Mouse (Mus musculus) spleen, adult 2 months (tissue): ENCODE data around the gene Mrpl28. TPM values are rescaled to one million over a fixed set of nuclear protein-coding genes. Genes with fewer than 3 reads are reported as not detected.

Experiments used
- DNase-seq, 2 experiments: peaks; one replicate each; pipeline versions ENCODE4 v3.0.0 to v3.0.0-alpha.2; 2012 to 2021; ENCODE audit warnings: low spot score in 2 of 2, low read depth in 1 of 2
- H3K27ac ChIP-seq: fragments of 200-500 bp; 2 replicates; pipeline ENCODE4 v1.5.1; 2012; ENCODE audit warnings: low read length, inconsistent platforms; ENCODE audit not compliant: insufficient read depth
- H3K27me3 ChIP-seq: fragments of 200-500 bp; 2 replicates; pipeline ENCODE4 v1.6.1; 2012; ENCODE audit warnings: mild to moderate bottlenecking, moderate library complexity, low read length, inconsistent platforms; ENCODE audit not compliant: control insufficient read depth, insufficient read depth
- H3K36me3 ChIP-seq: fragments of 200-500 bp; 2 replicates; pipeline ENCODE4 v1.6.1; 2012; ENCODE audit warnings: mild to moderate bottlenecking, low read length, inconsistent platforms; ENCODE audit not compliant: control insufficient read depth, insufficient read depth
- H3K4me1 ChIP-seq: fragments of 200-500 bp; 2 replicates; pipeline ENCODE4 v1.6.1; 2011; ENCODE audit warnings: inconsistent platforms; ENCODE audit not compliant: control insufficient read depth, insufficient read depth, insufficient read length
- H3K4me3 ChIP-seq: fragments of 200-500 bp; 2 replicates; pipeline ENCODE4 v1.5.1; 2011; ENCODE audit warnings: mild to moderate bottlenecking, inconsistent platforms; ENCODE audit not compliant: insufficient read depth, insufficient read length; ENCODE audit errors: extremely low read depth
- CTCF ChIP-seq: fragments of 200-500 bp; IDR thresholded peaks from 2 replicates; pipeline ENCODE4 v1.5.1; 2011; ENCODE audit warnings: mild to moderate bottlenecking, inconsistent platforms; ENCODE audit not compliant: insufficient read depth, insufficient read length, insufficient replicate concordance; ENCODE audit errors: extremely low read depth
- POLR2A ChIP-seq: fragments of 200-500 bp; IDR thresholded peaks from 2 replicates; pipeline ENCODE4 v1.6.1; 2011; ENCODE audit warnings: low read depth, low read length, inconsistent platforms
- WGBS: fragments of 180-500 bp; shearing (Covaris S2); methylation state at CpG from one replicate; pipeline ENCODE4 v1.1.7; 2018; 5-methylcytosine and 5-hydroxymethylcytosine counted together
- polyA plus RNA-seq: library from polyadenylated mRNA; depleted of rRNA; stranded (reverse); fragments of >200 nt; gene quantifications from 2 replicates; pipeline ENCODE4 v1.2.3, GENCODE M21; 2012

Mrpl28 gene
- polyA plus RNA-seq, 1 experiment, result 39.5 TPM

DNA sequence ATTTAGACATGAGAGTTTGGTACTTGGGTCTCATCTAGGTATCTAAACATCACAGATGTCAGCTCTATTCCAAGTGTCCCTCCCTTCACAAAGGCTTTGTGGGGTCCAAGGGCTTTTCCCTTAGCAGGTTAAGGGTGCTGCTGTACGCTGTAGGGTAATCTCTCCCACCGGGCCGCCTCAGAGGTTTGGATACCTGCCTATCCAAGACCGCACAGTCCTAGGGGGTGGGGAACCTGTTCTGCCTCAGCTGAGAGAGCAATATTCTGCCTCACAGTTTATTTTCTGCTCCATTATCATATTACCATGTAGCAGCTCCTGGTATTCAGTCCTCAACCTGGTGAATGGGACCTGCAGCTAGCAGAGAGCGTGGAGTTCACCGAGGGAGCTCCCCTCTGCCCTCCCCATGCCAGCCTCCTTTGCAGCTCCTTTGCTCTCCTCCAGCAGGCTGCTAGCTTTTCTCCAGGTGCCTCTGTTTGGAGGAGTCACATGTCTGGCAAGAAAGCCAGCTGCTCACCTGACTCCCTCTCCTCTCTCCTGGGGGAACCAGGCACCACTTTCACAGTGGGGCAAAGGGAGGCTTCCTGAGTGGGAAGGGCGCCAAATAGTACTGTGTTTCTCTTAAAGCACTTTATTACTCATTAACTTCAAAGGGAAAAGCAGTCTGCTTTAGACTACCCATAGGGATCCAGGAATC, 7.9 kb upstream of the Mrpl28 start:
- DNase-seq, result no peak
- H3K4me3 ChIP-seq, result no peak overlapping the region
- no peaks in the 10 kb centered on the region for H3K27me3 ChIP-seq
- WGBS, result 84% methylated on average over 7 of the region's 7 CpGs
- H3K4me1 ChIP-seq, result no peaks in the 10 kb centered on the region; the same call in 1 of the 2 replicates
- TF ChIP-seq CTCF, result no peak
- no peak for TF ChIP-seq POLR2A
- no peaks in the 10 kb centered on the region for H3K36me3 ChIP-seq
- no peak overlapping the region for H3K27ac ChIP-seq

DNA sequence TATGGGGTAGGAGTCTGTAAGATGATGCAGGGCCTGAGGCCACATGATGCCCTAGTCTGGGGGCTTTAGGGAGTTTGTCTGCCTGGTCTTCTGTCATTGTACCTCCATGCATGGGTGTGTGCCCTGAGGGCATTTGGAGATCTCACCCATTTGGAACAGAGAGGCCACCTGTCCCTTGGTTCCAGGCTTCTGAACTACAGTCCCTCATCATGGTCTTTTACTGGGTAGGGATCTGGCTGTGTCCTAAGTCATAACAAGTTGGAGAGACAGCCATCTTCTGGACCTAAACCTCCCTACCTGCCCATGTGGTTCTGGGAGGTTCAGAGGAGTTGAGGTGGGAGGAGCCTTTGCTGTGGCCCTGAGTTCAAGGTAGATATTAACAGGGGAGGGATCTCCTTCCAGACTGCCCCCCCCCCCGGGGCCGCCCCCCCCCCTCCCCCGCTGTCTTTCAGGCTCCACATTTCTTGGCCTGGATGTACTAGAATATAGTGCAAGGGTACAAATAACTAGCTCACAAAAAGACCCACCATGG, 7.3 kb upstream of the Mrpl28 start:
- Histone ChIP-seq H3K27me3 (no peaks in the 10 kb centered on the region), H3K36me3 (no peaks in the 10 kb centered on the region), H3K27ac (no peak overlapping the region), H3K4me3 (no peak overlapping the region), H3K4me1 (no peaks in the 10 kb centered on the region; the same call in 1 of the 2 replicates)
- 76% methylated on average over 3 of the region's 3 CpGs for whole genome bisulfite sequencing
- TF ChIP-seq CTCF (no peak), POLR2A (no peak)
- no peak for DNase-seq

DNA sequence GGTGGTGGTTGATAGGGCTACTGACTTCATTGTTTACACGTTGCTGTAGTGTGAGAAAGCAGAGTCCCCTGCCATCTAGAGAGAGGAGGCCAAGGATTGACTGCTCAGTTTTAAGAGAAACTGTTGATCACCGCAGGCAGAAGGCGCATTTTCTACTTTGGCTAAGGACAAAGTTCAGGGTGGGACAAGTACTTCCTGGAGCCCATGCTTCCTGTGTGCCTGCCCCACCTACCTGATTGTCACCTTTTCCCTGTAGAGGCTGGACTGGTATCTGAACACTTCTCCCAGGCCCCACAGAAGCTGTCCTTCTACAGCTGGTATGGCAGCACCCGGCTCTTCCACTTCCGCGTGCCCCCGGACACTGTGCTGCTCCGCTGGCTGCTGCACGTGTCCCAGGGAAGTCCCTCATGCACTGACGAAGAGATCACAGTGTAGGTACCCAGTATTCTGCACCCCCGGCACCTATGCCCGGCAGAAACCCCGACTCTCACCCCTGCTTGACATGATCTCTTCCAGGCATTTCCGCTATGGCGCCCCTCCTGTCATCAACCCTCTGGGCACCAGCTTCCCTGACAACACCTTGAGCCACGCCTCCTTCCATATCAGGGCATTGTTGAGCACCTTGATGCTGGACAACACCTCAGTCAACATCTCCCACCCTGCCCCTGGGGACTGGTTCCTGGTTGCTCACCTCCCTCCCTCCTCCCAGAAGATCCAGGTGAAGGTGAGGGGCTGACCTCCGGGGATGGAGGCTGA, 6.6 kb upstream of the Mrpl28 start:
- Histone ChIP-seq H3K27me3 (no peaks in the 10 kb centered on the region), H3K4me1 (no peaks in the 10 kb centered on the region; the same call in 1 of the 2 replicates), H3K27ac (no peak overlapping the region), H3K4me3 (no peak overlapping the region), H3K36me3 (no peaks in the 10 kb centered on the region)
- TF ChIP-seq POLR2A (no peak), CTCF (no peak)
- 92% methylated on average over 17 of the region's 17 CpGs for WGBS
- no peak for DNase-seq

DNA sequence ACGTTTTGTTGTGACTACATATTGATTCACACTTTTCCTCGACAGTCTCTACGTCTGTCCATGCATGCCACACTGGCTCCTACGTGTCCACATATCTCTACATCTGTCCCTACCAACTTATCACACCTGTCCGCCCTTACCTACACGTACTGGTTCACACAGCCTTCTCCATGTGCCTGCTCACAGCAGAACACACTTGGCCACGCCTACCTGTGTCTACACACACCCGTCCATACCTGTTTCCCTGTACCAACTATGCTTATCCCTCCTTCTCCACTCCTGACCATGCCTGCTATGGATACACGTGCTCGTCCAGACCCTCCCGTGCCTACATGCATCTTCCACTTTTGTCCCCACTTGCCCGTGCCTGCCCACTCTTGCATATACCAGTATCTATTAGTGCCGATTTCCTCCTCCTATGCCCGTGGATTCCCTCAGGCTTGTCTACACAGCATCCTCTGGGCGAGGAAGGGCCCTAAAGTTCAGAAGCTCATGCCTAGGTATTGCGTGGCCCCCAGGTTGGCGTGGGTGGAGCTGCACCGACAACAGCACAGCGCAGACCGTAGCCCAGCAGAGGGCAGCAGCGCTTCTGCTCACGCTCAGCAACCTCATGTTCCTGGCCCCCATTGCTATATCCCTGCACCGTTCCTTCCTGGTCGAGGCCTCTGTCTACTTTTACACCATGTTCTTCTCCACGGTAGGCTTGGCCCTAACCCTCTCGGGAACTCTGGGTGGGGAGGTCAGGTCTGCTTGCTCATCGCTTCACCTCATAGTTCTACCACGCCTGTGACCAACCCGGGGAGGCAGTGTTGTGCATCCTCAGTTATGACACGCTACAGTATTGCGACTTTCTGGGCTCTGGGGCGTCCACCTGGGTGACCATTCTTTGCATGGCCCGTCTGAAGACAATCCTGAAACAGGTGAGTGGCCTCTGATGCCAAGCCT, 3.3 kb upstream of the Mrpl28 start:
- 42% methylated on average over 33 of the region's 33 CpGs for WGBS
- H3K36me3 ChIP-seq, result no peaks in the 10 kb centered on the region
- no peak for TF ChIP-seq POLR2A
- TF ChIP-seq CTCF, result peak; percentile 95
- H3K27ac ChIP-seq, result no peak overlapping the region
- peak; percentile 50 to 63 for DNase-seq
- H3K4me1 ChIP-seq, result peaks cover 8% of the 10 kb centered on the region; the same call in 1 of the 2 replicates
- H3K4me3 ChIP-seq, result no peak overlapping the region
- H3K27me3 ChIP-seq, result no peaks in the 10 kb centered on the region

DNA sequence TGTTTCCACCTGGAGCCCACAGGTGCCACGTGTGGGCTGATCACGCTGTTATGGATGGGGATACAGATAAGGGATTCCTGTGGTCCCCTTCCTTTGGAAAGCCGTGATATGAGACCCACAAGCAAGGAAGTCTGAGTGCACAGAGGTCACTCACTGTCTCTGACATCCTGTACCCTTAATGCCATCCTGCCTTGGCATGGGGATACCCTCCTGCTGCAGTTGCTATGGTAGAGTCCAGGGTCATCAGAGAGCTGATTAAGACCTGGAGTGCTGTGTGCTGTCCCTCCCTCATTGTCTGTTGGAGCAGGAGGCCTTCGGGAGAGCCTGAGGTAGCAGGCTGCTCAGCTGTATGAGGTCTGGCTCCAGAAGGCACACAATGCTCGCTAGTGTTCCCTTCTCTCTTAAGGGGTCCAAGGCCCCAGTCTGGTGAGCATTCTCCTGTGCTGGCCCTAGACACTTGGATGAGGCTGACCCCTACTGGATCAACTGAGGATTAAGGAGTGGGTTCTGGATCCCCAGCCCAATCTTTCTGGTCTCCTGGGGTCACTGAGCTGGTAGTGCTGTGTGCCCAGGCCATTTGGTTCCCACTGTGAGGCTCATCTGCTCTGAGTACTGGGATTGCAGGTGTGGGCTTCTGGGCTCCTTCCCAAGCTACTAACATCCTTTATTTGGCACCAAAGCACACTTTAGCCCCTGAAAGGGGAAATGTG, 714 bp upstream of the Mrpl28 start:
- no peak for DNase-seq
- no peak for TF ChIP-seq POLR2A
- no peak for TF ChIP-seq CTCF
- Histone ChIP-seq H3K27me3 (no peaks in the 10 kb centered on the region), H3K4me3 (no peak overlapping the region), H3K4me1 (peaks cover 8% of the 10 kb centered on the region; the same call in 1 of the 2 replicates), H3K27ac (no peak overlapping the region), H3K36me3 (peaks cover 9% of the 10 kb centered on the region)
- WGBS, result 79% methylated on average over 5 of the region's 5 CpGs

DNA sequence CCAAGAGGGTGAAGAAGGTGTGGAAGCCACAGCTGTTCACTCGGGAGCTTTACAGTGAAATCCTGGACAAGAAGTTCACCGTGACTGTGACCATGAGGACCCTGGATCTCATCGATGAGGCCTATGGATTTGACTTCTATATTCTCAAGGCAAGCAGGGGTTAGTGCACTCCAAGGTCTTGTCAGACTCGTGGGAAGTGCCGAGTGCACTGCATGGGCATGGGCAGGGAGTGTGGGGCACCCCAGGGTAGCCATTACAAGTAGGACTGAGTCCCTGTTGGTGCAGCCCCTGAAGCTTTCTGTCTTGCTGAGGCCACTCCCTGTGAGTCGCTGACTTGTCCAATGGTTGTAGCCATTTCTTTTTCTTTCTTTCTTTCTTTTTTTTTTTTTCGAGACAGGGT, 1.3 kb downstream of the Mrpl28 start:
- H3K27me3 ChIP-seq, result no peaks in the 10 kb centered on the region
- peaks cover 8% of the 10 kb centered on the region; the same call in 1 of the 2 replicates for H3K4me1 ChIP-seq
- TF ChIP-seq POLR2A (no peak), CTCF (no peak)
- H3K4me3 ChIP-seq, result 0 out of 2 replicates have a peak overlapping the region, but pooled peaks have one; percentile 89
- no peak overlapping the region for H3K27ac ChIP-seq
- H3K36me3 ChIP-seq, result peaks cover 9% of the 10 kb centered on the region
- DNase-seq, result no peak
- WGBS, result 85% methylated on average over 7 of the region's 7 CpGs
